Mouse (Mus musculus): ENCODE data around the gene Erfe. TPM values are rescaled to one million over a fixed set of nuclear protein-coding genes. Genes with fewer than 3 reads are reported as not detected.

Gene Erfe
- 1.1 and 1.3 TPM in 2 replicates for polyA plus RNA-seq (2015; fragmentation: Nextera tagmentation; extraction: Ambion mirVana)

- DNase-seq (ENCODE audit: low spot score): peak; percentile 78
Observed at GRCm38 (mm10) chr1:91366215-91367108, at the start of gene Erfe. Gene Erfe (plus strand): TSS chr1:91366430.

GRCm38 (mm10) chr1:91317656-91318055 is 48.6 kb upstream of the Erfe start:
- DNase-seq (ENCODE audit: low spot score): no peak

GRCm38 (mm10) chr1:91321760-91322438 is 44.3 kb upstream of the Erfe start, which contains the start of gene Espnl:
Gene Espnl (plus strand): TSS chr1:91322075.
- no peak for DNase-seq (ENCODE audit: low spot score)

GRCm38 (mm10) chr1:91324646-91325045 is 41.6 kb upstream of the Erfe start:
- DNase-seq (ENCODE audit: low spot score): no peak

- DNase-seq (ENCODE audit: low spot score): no peak
Observed at GRCm38 (mm10) chr1:91325488-91326042, 40.7 kb upstream of the Erfe start.

- no peak for DNase-seq (ENCODE audit: low spot score)
Observed at GRCm38 (mm10) chr1:91332102-91332501, 34.1 kb upstream of the Erfe start.

- DNase-seq (ENCODE audit: low spot score): no peak
Observed at GRCm38 (mm10) chr1:91333582-91333981, 32.6 kb upstream of the Erfe start.

- DNase-seq (ENCODE audit: low spot score): no peak
Observed at GRCm38 (mm10) chr1:91337355-91337754, 28.9 kb upstream of the Erfe start.

GRCm38 (mm10) chr1:91344001-91344400 is 22.2 kb upstream of the Erfe start:
- DNase-seq (ENCODE audit: low spot score): no peak

- no peak for DNase-seq (ENCODE audit: low spot score)
Observed at GRCm38 (mm10) chr1:91344921-91345685, 21.1 kb upstream of the Erfe start.

GRCm38 (mm10) chr1:91346892-91347291 is 19.3 kb upstream of the Erfe start:
- peak; percentile 76 for DNase-seq (ENCODE audit: low spot score)

GRCm38 (mm10) chr1:91350841-91351240 is 15.4 kb upstream of the Erfe start, which contains the start of gene Klhl30:
Gene Klhl30 (plus strand): TSS chr1:91351016.
- no peak for DNase-seq (ENCODE audit: low spot score)

GRCm38 (mm10) chr1:91351249-91351648 is 15.0 kb upstream of the Erfe start:
- DNase-seq (ENCODE audit: low spot score): no peak

- DNase-seq (ENCODE audit: low spot score): peak; percentile 41
Observed at GRCm38 (mm10) chr1:91352277-91352676, 14.0 kb upstream of the Erfe start.

- DNase-seq (ENCODE audit: low spot score): no peak
Observed at GRCm38 (mm10) chr1:91356105-91356504, 10.1 kb upstream of the Erfe start.

- no peak for DNase-seq (ENCODE audit: low spot score)
Observed at GRCm38 (mm10) chr1:91362113-91362512, 4.1 kb upstream of the Erfe start.

- no peak for DNase-seq (ENCODE audit: low spot score)
Observed at GRCm38 (mm10) chr1:91364822-91365644, 1.2 kb upstream of the Erfe start.

- DNase-seq (ENCODE audit: low spot score): peak; percentile 13
Observed at GRCm38 (mm10) chr1:91365816-91366214, 415 bp upstream of the Erfe start.

GRCm38 (mm10) chr1:91367295-91367694 is 1.1 kb downstream of the Erfe start:
- no peak for DNase-seq (ENCODE audit: low spot score)

- no peak for DNase-seq (ENCODE audit: low spot score)
Observed at GRCm38 (mm10) chr1:91369408-91369807, 3.2 kb downstream of the Erfe start.
